Mouse (Mus musculus) limb, embryonic 14.5 days (tissue): ENCODE results near the gene Il4i1. TPM values are rescaled to one million over a fixed set of nuclear protein-coding genes. Genes with fewer than 3 reads are reported as not detected.

Experiments
- ATAC-seq: fragments of 200-750 bp; cut with Nextera tagmentation; 2 replicates; pipeline ENCODE4 v1.8.0; 2017; ENCODE audit warnings: low read depth, moderate number of reproducible peaks, moderate TSS enrichment; ENCODE audit not compliant: low FRiP score
- DNase-seq: peaks from one replicate; pipeline ENCODE4 v3.0.0-alpha.2; 2015; ENCODE audit warnings: low spot score
- H3K27ac ChIP-seq: fragments of 300-500 bp; sonication (generic); replicated peaks from 2 replicates; pipeline ENCODE4 v1.5.1; 2014; ENCODE audit warnings: low read depth, mild to moderate bottlenecking, low read length, moderate library complexity, mixed read lengths
- H3K27me3 ChIP-seq: fragments of 300-500 bp; sonication (generic); 2 replicates; pipeline ENCODE4 v1.6.1; 2014; ENCODE audit warnings: low read length, mixed read lengths; ENCODE audit not compliant: control insufficient read depth, insufficient read depth
- H3K36me3 ChIP-seq: fragments of 300-500 bp; sonication (generic); 2 replicates; pipeline ENCODE4 v1.6.1; 2014; ENCODE audit warnings: mild to moderate bottlenecking, low read length, moderate library complexity, mixed read lengths; ENCODE audit not compliant: control insufficient read depth, insufficient read depth
- H3K4me1 ChIP-seq: fragments of 300-500 bp; sonication (generic); 2 replicates; pipeline ENCODE4 v1.6.1; 2014; ENCODE audit warnings: antibody characterized with exemption, low read length, mixed read lengths; ENCODE audit not compliant: control insufficient read depth, insufficient read depth
- H3K4me2 ChIP-seq: fragments of 300-500 bp; sonication (generic); replicated peaks from 2 replicates; pipeline ENCODE4 v1.6.1; 2014; ENCODE audit warnings: low read depth, mild to moderate bottlenecking, low read length, moderate library complexity; ENCODE audit not compliant: severe bottlenecking
- H3K4me3 ChIP-seq: fragments of 300-500 bp; sonication (generic); replicated peaks from 2 replicates; pipeline ENCODE4 v1.5.1; 2014; ENCODE audit warnings: low read length
- H3K9ac ChIP-seq: fragments of 300-500 bp; sonication (generic); 2 replicates; pipeline ENCODE4 v1.6.1; 2014; ENCODE audit warnings: mild to moderate bottlenecking, low read depth, low read length, moderate library complexity; ENCODE audit not compliant: severe bottlenecking
- H3K9me3 ChIP-seq: fragments of 300-500 bp; sonication (generic); 2 replicates; pipeline ENCODE4 v1.6.1; 2016; ENCODE audit warnings: low read length; ENCODE audit not compliant: control insufficient read depth
- POLR2A ChIP-seq: fragments of 200-500 bp; IDR thresholded peaks from 2 replicates; pipeline ENCODE4 v1.8.0; 2012; ENCODE audit warnings: inconsistent platforms, mild to moderate bottlenecking, moderate library complexity, borderline replicate concordance; ENCODE audit not compliant: insufficient read depth, insufficient read length; ENCODE audit errors: extremely low read depth
- WGBS: fragments of 180-500 bp; shearing (Covaris S2); extraction: QIAGEN DNeasy Blood & Tissue Kit; methylation state at CpG from one replicate; pipeline ENCODE4 v1.1.7; 2014; 5-methylcytosine and 5-hydroxymethylcytosine counted together
- polyA plus RNA-seq, 2 experiments: library from polyadenylated mRNA; depleted of rRNA in 1 of 2; stranded (reverse) in 1 of 2; unstranded in 1 of 2; fragments of >200 nt; fragmentation: Nextera tagmentation in 1 of 2; extraction: Ambion mirVana in 1 of 2; gene quantifications; 2 replicates each; pipeline versions ENCODE4 v1.2.1 to v1.2.3; 2012 to 2014

Gene Il4i1
- polyA plus RNA-seq, 2 experiments, result 1.0 to 1.6 TPM

- Histone ChIP-seq H3K4me3 (no peak overlapping the region), H3K9me3 (no peaks in the 10 kb centered on the region), H3K4me1 (peaks cover 28% of the 10 kb centered on the region), H3K9ac (no peak overlapping the region), H3K27me3 (no peaks in the 10 kb centered on the region), H3K27ac (no peak overlapping the region), H3K4me2 (no peak overlapping the region), H3K36me3 (peaks cover 16% of the 10 kb centered on the region)
- whole genome bisulfite sequencing, result 92% methylated on average over 34 of the region's 36 CpGs
- ATAC-seq, result no peak
- TF ChIP-seq POLR2A, result no peak
- no peak for DNase-seq
These were observed 36.3 kb downstream of the Il4i1 start for GRCm38 (mm10) chr7:44852259-44853027.

DNA sequence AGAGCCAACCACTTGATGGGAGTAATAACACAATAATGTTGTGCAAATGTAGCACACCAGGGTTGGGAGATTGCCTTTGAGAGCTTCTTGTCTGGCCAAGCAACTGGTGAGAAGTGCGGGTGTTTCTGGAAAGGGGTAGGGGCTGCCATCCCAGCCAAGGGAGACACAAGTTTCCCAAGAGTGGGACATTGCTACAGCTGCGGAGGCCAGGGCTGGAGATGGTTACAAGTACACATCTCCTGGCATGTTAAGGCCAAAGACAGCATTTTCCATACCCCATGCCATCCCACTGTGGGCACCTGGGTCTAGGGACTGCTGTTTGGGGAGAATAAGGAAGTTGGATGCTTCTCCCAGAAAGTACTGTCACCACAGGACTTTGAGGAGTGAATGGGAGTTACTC lies 36.9 kb downstream of the Il4i1 start:
- Histone ChIP-seq H3K36me3 (peaks cover 16% of the 10 kb centered on the region), H3K27ac (no peak overlapping the region), H3K4me3 (no peak overlapping the region), H3K4me2 (no peak overlapping the region), H3K4me1 (peaks cover 27% of the 10 kb centered on the region), H3K9ac (no peak overlapping the region), H3K27me3 (no peaks in the 10 kb centered on the region), H3K9me3 (no peaks in the 10 kb centered on the region)
- 95% methylated on average over 2 of the region's 2 CpGs for WGBS
- no peak for DNase-seq
- no peak for TF ChIP-seq POLR2A
- ATAC-seq, result no peak

GRCm38 (mm10) chr7:44853596-44854355 lies 37.6 kb downstream of the Il4i1 start:
- Histone ChIP-seq H3K9me3 (no peaks in the 10 kb centered on the region), H3K4me3 (peak overlapping the region; percentile 51), H3K9ac (peak overlapping the region; percentile 54), H3K36me3 (peaks cover 16% of the 10 kb centered on the region), H3K27ac (peak overlapping the region; percentile 84), H3K4me2 (peak overlapping the region; percentile 95), H3K4me1 (peaks cover 27% of the 10 kb centered on the region), H3K27me3 (no peaks in the 10 kb centered on the region)
- TF ChIP-seq POLR2A, result no peak
- DNase-seq (no peak), ATAC-seq (no peak)
- WGBS, result 31% methylated on average over 26 of the region's 26 CpGs

DNA sequence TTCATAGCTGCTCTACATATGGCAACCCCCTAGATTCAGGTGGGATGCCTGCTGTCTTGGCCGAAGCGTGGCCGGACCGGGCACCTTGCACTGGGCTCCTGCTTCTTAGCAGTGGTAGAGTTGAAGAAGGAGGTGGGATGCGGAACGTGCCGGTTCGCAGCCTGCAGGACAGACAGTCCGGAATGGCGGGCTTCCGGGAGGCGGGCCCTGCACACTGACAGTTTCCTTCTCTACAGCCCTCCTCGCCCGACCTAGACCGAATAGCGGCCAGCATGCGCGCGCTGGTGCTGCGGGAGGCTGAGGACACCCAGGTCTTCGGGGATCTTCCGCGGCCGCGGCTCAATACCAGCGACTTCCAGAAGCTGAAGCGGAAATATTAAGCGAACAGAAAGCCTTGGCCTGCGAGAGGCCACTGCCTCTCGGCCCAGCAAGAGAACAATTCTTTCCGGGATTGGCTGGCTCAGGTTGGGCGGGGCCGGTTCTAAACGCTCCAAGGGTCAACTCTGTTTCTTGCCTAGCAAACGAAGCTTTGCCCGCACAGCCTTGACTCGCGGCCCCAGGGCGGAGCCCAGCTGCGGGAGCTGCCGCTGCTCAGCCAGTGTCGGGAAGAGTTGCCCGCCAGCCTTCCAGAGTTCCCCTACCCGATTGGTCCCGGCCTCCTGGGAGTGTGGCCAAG lies 38.3 kb downstream of the Il4i1 start:
- H3K4me1 ChIP-seq, result peaks cover 27% of the 10 kb centered on the region
- H3K9me3 ChIP-seq, result no peaks in the 10 kb centered on the region
- WGBS, result 2% methylated on average over 45 of the region's 45 CpGs
- peak; percentile 17; the same call in 1 of the 2 replicates for ATAC-seq
- peak overlapping the region; percentile 84 for H3K27ac ChIP-seq
- peak overlapping the region; percentile 51 for H3K4me3 ChIP-seq
- TF ChIP-seq POLR2A, result peak; percentile 53; the same call in 1 of the 2 replicates
- H3K4me2 ChIP-seq, result peak overlapping the region; percentile 95
- peak; percentile 76 for DNase-seq
- H3K27me3 ChIP-seq, result no peaks in the 10 kb centered on the region
- H3K36me3 ChIP-seq, result peaks cover 16% of the 10 kb centered on the region
- H3K9ac ChIP-seq, result peak overlapping the region; percentile 54

DNA sequence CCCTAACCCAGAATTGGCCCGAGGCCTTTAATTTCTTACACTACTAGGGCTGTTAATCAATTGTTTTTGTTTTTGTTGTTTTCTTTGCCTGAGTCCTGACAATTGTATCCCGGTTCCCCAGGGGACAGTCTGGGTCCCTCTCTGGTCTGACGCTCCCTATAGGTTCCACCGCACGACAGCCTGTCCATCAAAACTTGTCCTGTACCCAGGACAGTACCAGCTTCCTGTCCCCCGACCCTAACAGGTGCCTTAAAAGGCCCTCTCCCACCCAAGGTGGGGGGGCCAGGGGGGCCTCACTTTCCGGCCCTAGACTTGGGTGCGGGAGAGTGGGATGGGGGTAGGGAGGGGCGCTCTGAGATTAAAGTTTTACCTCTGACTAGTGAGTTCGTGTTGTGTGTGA lies 38.8 kb downstream of the Il4i1 start:
- no peak for DNase-seq
- peak overlapping the region; percentile 51 for H3K4me3 ChIP-seq
- H3K27ac ChIP-seq, result peak overlapping the region; percentile 84
- H3K27me3 ChIP-seq, result no peaks in the 10 kb centered on the region
- peak overlapping the region; percentile 54 for H3K9ac ChIP-seq
- H3K36me3 ChIP-seq, result peaks cover 16% of the 10 kb centered on the region
- no peak for ATAC-seq
- H3K4me1 ChIP-seq, result peaks cover 27% of the 10 kb centered on the region
- peak overlapping the region; percentile 95 for H3K4me2 ChIP-seq
- TF ChIP-seq POLR2A, result no peak
- H3K9me3 ChIP-seq, result no peaks in the 10 kb centered on the region
- 47% methylated on average over 10 of the region's 10 CpGs for WGBS
